Mouse (Mus musculus) limb, embryonic 15.5 days (tissue): ENCODE results near the gene Clec4d. TPM values are rescaled to one million over a fixed set of nuclear protein-coding genes. Genes with fewer than 3 reads are reported as not detected.
"Not testable (repeated sequence)": the region's sequence is repeated elsewhere in the genome, so short reads cannot be mapped to it uniquely, and the experiment has no call there.

Experiments
- ATAC-seq: fragments of 200-750 bp; cut with Nextera tagmentation; 2 replicates; pipeline ENCODE4 v1.8.0; 2017; ENCODE audit warnings: low read depth, moderate TSS enrichment; ENCODE audit not compliant: insufficient number of reproducible peaks, low FRiP score, low TSS enrichment
- H3K27ac ChIP-seq: fragments of 300-500 bp; sonication (generic); 2 replicates; pipeline ENCODE4 v1.5.1; 2015; ENCODE audit warnings: moderate library complexity, mild to moderate bottlenecking, inconsistent platforms
- H3K27me3 ChIP-seq: fragments of 300-500 bp; sonication (generic); 2 replicates; pipeline ENCODE4 v1.6.1; 2015; ENCODE audit warnings: inconsistent platforms
- H3K36me3 ChIP-seq: fragments of 300-500 bp; sonication (generic); 2 replicates; pipeline ENCODE4 v1.6.1; 2015; ENCODE audit warnings: inconsistent platforms
- H3K4me1 ChIP-seq: fragments of 300-500 bp; sonication (generic); 2 replicates; pipeline ENCODE4 v1.6.1; 2015; ENCODE audit warnings: inconsistent platforms
- H3K4me2 ChIP-seq: fragments of 300-500 bp; sonication (generic); 2 replicates; pipeline ENCODE4 v1.6.1; 2015; ENCODE audit warnings: mild to moderate bottlenecking, inconsistent platforms
- H3K4me3 ChIP-seq: fragments of 300-500 bp; sonication (generic); 2 replicates; pipeline ENCODE4 v1.5.1; 2015; ENCODE audit warnings: mild to moderate bottlenecking, inconsistent platforms
- H3K9ac ChIP-seq: fragments of 300-500 bp; sonication (generic); 2 replicates; pipeline ENCODE4 v1.6.1; 2015; ENCODE audit warnings: inconsistent platforms
- H3K9me3 ChIP-seq: fragments of 300-500 bp; sonication (generic); 2 replicates; pipeline ENCODE4 v1.6.1; 2016; ENCODE audit warnings: inconsistent platforms
- WGBS: fragments of 180-500 bp; shearing (Covaris S2); methylation state at CpG from one replicate; pipeline ENCODE4 v1.1.7; 2015; 5-methylcytosine and 5-hydroxymethylcytosine counted together
- polyA plus RNA-seq: library from polyadenylated mRNA; unstranded; fragments of >200 nt; fragmentation: Nextera tagmentation; extraction: Ambion mirVana; gene quantifications from 2 replicates; pipeline ENCODE4 v1.2.1, GENCODE M21; 2015

The Clec4d gene
- polyA plus RNA-seq, 1 experiment from 2014 or later: 0.59 TPM

GRCm38 (mm10) chr6:123265809-123266208 is 3.9 kb downstream of the Clec4d start:
- H3K4me2 ChIP-seq: no peak overlapping the region
- H3K4me1 ChIP-seq: no peaks in the 10 kb centered on the region
- no peak overlapping the region for H3K4me3 ChIP-seq
- H3K9me3 ChIP-seq: no peaks in the 10 kb centered on the region
- H3K36me3 ChIP-seq: no peaks in the 10 kb centered on the region
- no peak for ATAC-seq
- H3K27ac ChIP-seq: no peak overlapping the region
- WGBS: 86% methylated on average over 4 of the region's 4 CpGs
- H3K27me3 ChIP-seq: no peaks in the 10 kb centered on the region
- no peak overlapping the region for H3K9ac ChIP-seq

DNA sequence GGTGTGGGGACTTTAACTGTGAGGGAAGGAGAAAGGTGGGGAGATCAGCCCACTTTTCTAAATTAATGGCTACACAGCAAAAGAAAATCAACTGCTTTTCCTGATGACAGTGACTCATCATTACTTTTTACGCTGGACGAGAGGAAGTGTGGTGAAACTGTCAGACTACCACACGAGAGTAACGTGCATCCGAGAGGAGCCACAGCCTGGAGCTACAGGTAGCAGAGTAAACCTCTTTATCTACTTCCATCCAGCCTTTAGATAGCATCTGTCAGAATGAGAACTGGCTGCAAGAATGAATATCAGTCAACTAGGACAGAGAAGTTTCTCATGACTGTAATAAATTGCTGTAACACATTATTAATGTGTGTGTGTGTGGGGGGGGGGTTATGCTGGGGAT is 5.0 kb downstream of the Clec4d start:
- H3K9me3 ChIP-seq: no peaks in the 10 kb centered on the region
- 75% methylated on average over 5 of the region's 5 CpGs for WGBS
- no peaks in the 10 kb centered on the region for H3K4me1 ChIP-seq
- H3K36me3 ChIP-seq: no peaks in the 10 kb centered on the region
- ATAC-seq: no peak
- no peaks in the 10 kb centered on the region for H3K27me3 ChIP-seq
- no peak overlapping the region for H3K4me3 ChIP-seq
- H3K9ac ChIP-seq: no peak overlapping the region
- no peak overlapping the region for H3K27ac ChIP-seq
- no peak overlapping the region for H3K4me2 ChIP-seq

- ATAC-seq: no peak
- no peak overlapping the region for H3K27ac ChIP-seq
- H3K9ac ChIP-seq: no peak overlapping the region
- H3K27me3 ChIP-seq: no peaks in the 10 kb centered on the region
- H3K9me3 ChIP-seq: no peaks in the 10 kb centered on the region; the same call in 1 of the 2 replicates
- no peak overlapping the region for H3K4me3 ChIP-seq
- no peaks in the 10 kb centered on the region for H3K4me1 ChIP-seq
- no peaks in the 10 kb centered on the region for H3K36me3 ChIP-seq
- H3K4me2 ChIP-seq: no peak overlapping the region
- WGBS: 79% methylated on average over 2 of the region's 2 CpGs
Observed at GRCm38 (mm10) chr6:123279443-123279842, 17.5 kb downstream of the Clec4d start.

DNA sequence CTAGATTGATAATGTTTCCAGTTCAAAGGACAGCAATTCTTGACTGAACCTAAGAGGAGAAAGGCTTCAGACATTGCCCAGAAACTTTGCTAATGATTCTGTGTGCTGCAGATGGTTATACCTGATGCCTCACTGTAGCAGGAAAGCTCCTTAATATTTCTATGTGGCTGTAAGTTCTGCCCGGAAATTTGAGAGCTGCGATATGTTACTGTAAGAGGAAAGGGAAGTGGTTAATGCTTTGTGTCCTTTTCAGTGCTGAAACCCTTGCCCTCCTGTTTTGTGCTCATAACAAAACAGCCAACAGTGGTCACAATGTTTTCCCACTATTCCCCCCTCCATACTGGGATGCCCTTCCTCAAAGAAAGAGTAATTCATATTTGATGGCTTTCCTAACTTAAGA is 24.4 kb downstream of the Clec4d start:
- no peak overlapping the region for H3K27ac ChIP-seq
- no peak for ATAC-seq
- 85% methylated on average over 2 of the region's 2 CpGs for WGBS
- no peaks in the 10 kb centered on the region for H3K36me3 ChIP-seq
- H3K4me3 ChIP-seq: no peak overlapping the region
- H3K4me2 ChIP-seq: no peak overlapping the region
- H3K27me3 ChIP-seq: no peaks in the 10 kb centered on the region
- no peaks in the 10 kb centered on the region; the same call in 1 of the 2 replicates for H3K9me3 ChIP-seq
- H3K4me1 ChIP-seq: no peaks in the 10 kb centered on the region
- H3K9ac ChIP-seq: no peak overlapping the region

DNA sequence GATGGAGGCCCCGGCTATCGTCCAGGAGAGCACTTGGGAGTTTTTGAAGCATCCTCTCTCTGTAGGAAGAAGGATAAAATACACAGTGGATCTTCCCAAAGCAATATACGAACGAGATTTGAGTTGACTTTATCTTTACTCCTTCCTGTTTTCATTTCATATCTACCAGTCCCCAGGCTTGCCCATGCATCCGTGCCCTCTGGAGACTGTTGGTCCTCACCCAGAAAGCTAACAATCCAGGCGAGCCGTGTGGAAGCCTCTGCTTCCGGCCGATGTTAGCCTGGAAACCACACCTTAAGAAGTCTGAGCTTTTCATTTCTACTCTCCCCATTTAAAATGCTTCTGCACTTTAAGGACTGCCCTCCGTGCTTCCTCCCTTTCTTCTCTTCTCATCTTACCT is 27.0 kb downstream of the Clec4d start:
- Histone ChIP-seq H3K9me3 (no peaks in the 10 kb centered on the region; the same call in 1 of the 2 replicates), H3K27me3 (no peaks in the 10 kb centered on the region), H3K36me3 (no peaks in the 10 kb centered on the region), H3K4me2 (no peak overlapping the region), H3K27ac (no peak overlapping the region), H3K4me1 (no peaks in the 10 kb centered on the region), H3K4me3 (no peak overlapping the region), H3K9ac (no peak overlapping the region)
- 77% methylated on average over 10 of the region's 10 CpGs for WGBS
- ATAC-seq: no peak

DNA sequence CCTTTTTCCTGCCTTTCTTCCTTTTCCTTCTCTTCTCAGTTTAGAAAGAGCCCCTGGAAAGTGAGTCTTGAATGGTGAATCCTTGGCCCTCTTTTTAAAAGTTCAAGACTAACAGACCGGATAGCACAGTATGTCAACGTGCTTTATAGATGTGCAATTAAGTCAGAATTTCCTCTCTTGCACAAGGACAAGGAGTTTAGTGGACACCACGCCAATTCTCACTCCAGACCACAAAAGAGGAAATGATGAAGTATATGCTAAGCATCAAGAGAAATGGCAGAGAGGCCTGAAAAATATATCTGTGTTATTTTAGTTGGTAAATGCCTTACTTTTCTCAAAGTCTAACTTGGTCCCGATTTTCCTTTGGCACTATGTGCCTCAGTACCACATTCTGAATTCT is 27.8 kb downstream of the Clec4d start, which contains the start of gene Clec4e:
Gene Clec4e (minus strand): TSS at position 118 of the 400 bp plus-strand sequence.
- no peaks in the 10 kb centered on the region for H3K36me3 ChIP-seq
- WGBS: 76% methylated on average over 4 of the region's 4 CpGs
- no peaks in the 10 kb centered on the region for H3K9me3 ChIP-seq
- H3K4me1 ChIP-seq: no peaks in the 10 kb centered on the region
- H3K27ac ChIP-seq: no peak within 1 kb of the TSS
- no peaks in the 10 kb centered on the region for H3K27me3 ChIP-seq
- ATAC-seq: no peak
- H3K4me3 ChIP-seq: no peak within 1 kb of the TSS
- H3K9ac ChIP-seq: no peak within 1 kb of the TSS
- H3K4me2 ChIP-seq: no peak within 1 kb of the TSS

- Histone ChIP-seq H3K36me3 (no peaks in the 10 kb centered on the region), H3K27ac (no peak overlapping the region), H3K27me3 (no peaks in the 10 kb centered on the region), H3K9ac (no peak overlapping the region), H3K4me2 (no peak overlapping the region), H3K4me1 (no peaks in the 10 kb centered on the region), H3K4me3 (no peak overlapping the region), H3K9me3 (no peaks in the 10 kb centered on the region)
- 92% methylated on average over 1 of the region's 1 CpGs for WGBS
- ATAC-seq: no peak
Observed at GRCm38 (mm10) chr6:123292751-123293400, 31.0 kb downstream of the Clec4d start.

- H3K4me2 ChIP-seq, H3K9me3 ChIP-seq, H3K27me3 ChIP-seq, H3K4me3 ChIP-seq, ATAC-seq, H3K36me3 ChIP-seq, H3K9ac ChIP-seq, H3K4me1 ChIP-seq, H3K27ac ChIP-seq: not testable (repeated sequence)
- WGBS: 87% methylated on average over 11 of the region's 11 CpGs
Observed at GRCm38 (mm10) chr6:123293509-123293908, 31.6 kb downstream of the Clec4d start.

DNA sequence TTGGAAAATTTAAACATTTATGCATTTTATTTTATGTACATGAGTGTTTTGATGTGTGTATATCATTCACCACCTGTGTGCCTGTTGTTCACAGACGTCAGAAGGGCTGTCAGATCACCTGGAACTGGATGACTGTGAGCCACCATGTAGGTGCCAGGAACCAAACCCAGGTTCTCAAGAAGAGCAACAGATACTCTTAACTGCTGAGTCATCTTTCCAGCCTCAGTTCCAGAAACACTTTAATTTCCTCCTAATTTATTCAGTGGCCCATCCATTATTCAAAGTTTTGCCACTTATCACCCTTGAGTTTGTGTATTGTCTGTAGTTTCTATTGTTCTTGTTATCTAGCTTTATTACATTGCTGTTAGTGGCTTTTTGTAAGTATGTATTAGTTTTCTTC is 34.8 kb downstream of the Clec4d start:
- ATAC-seq: no peak
- H3K9ac ChIP-seq: no peak overlapping the region
- no peaks in the 10 kb centered on the region for H3K36me3 ChIP-seq
- H3K4me2 ChIP-seq: no peak overlapping the region
- no peaks in the 10 kb centered on the region for H3K27me3 ChIP-seq
- no peaks in the 10 kb centered on the region for H3K9me3 ChIP-seq
- 59% methylated on average over 1 of the region's 1 CpGs for WGBS
- H3K4me3 ChIP-seq: no peak overlapping the region
- no peak overlapping the region for H3K27ac ChIP-seq
- no peaks in the 10 kb centered on the region for H3K4me1 ChIP-seq

DNA sequence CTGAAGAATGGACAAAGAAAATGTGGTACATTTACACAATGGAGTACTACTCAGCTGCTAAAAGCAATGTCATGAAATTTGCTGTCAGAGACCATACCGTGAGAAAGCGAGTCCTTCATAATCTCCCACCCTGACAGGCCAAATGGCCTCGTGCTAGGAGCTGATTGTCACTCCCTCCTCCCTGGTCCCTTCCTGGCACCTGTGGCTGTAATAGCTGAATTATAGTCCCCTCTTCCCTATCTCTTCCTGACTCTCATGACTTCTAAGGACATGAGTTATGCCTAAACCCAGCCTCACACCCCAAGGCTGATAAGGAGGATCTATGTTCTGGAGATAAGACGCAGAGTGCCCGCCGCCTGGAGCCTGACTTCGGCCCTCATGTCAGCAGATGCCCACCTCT is 44.4 kb downstream of the Clec4d start:
- H3K36me3 ChIP-seq, ATAC-seq, H3K4me2 ChIP-seq, H3K9me3 ChIP-seq, H3K27ac ChIP-seq, H3K4me3 ChIP-seq, H3K27me3 ChIP-seq, H3K9ac ChIP-seq, H3K4me1 ChIP-seq: not testable (repeated sequence)
- 82% methylated on average over 7 of the region's 7 CpGs for WGBS

- Histone ChIP-seq H3K4me1 (no peaks in the 10 kb centered on the region), H3K27me3 (no peaks in the 10 kb centered on the region), H3K9me3 (no peaks in the 10 kb centered on the region), H3K4me3 (no peak within 1 kb of the TSS), H3K4me2 (no peak within 1 kb of the TSS), H3K36me3 (no peaks in the 10 kb centered on the region), H3K27ac (no peak within 1 kb of the TSS), H3K9ac (no peak within 1 kb of the TSS)
- WGBS: 86% methylated on average over 2 of the region's 2 CpGs
- ATAC-seq: no peak
Observed at GRCm38 (mm10) chr6:123308033-123308432, 46.1 kb downstream of the Clec4d start, which contains the start of gene Vmn2r19. Vmn2r19 (plus strand) TSS chr6:123308333.
